Mouse (Mus musculus) kidney, embryonic 15.5 days (tissue): Measurements from ENCODE around the gene Gm28305. TPM values are rescaled to one million over a fixed set of nuclear protein-coding genes. Genes with fewer than 3 reads are reported as not detected.

Experiments used
- ATAC-seq: fragments of 200-750 bp; cut with Nextera tagmentation; replicated peaks from 2 replicates; pipeline ENCODE4 v1.8.0; 2017; ENCODE audit warnings: moderate TSS enrichment; ENCODE audit not compliant: low FRiP score
- H3K27ac ChIP-seq: fragments of 300-500 bp; sonication (generic); 2 replicates; pipeline ENCODE4 v1.5.1; 2015; ENCODE audit warnings: mild to moderate bottlenecking, inconsistent platforms
- H3K27me3 ChIP-seq: fragments of 300-500 bp; sonication (generic); 2 replicates; pipeline ENCODE4 v1.6.1; 2015; ENCODE audit warnings: inconsistent platforms
- H3K36me3 ChIP-seq: fragments of 300-500 bp; sonication (generic); 2 replicates; pipeline ENCODE4 v1.6.1; 2015; ENCODE audit warnings: inconsistent platforms
- H3K4me1 ChIP-seq: fragments of 300-500 bp; sonication (generic); 2 replicates; pipeline ENCODE4 v1.6.1; 2015; ENCODE audit warnings: inconsistent platforms
- H3K4me2 ChIP-seq: fragments of 300-500 bp; sonication (generic); 2 replicates; pipeline ENCODE4 v1.6.1; 2015; ENCODE audit warnings: moderate library complexity, mild to moderate bottlenecking, inconsistent platforms
- H3K4me3 ChIP-seq: fragments of 300-500 bp; sonication (generic); replicated peaks from 2 replicates; pipeline ENCODE4 v1.5.1; 2015; ENCODE audit warnings: mild to moderate bottlenecking, inconsistent platforms
- H3K9ac ChIP-seq: fragments of 300-500 bp; sonication (generic); 2 replicates; pipeline ENCODE4 v1.6.1; 2015; ENCODE audit warnings: mild to moderate bottlenecking, inconsistent platforms
- H3K9me3 ChIP-seq: fragments of 300-500 bp; sonication (generic); replicated peaks from 2 replicates; pipeline ENCODE4 v1.6.1; 2016; ENCODE audit warnings: inconsistent platforms
- WGBS: fragments of 180-500 bp; shearing (Covaris S2); methylation state at CpG from one replicate; pipeline ENCODE4 v1.1.7; 2015; ENCODE audit warnings: mixed read lengths; 5-methylcytosine and 5-hydroxymethylcytosine counted together
- polyA plus RNA-seq: library from polyadenylated mRNA; unstranded; fragments of >200 nt; fragmentation: Nextera tagmentation; extraction: Ambion mirVana; gene quantifications from 2 replicates; pipeline ENCODE4 v1.2.1, GENCODE M21; 2015

Gm28305 gene
- polyA plus RNA-seq, 1 experiment from 2014 or later, result not detected

DNA sequence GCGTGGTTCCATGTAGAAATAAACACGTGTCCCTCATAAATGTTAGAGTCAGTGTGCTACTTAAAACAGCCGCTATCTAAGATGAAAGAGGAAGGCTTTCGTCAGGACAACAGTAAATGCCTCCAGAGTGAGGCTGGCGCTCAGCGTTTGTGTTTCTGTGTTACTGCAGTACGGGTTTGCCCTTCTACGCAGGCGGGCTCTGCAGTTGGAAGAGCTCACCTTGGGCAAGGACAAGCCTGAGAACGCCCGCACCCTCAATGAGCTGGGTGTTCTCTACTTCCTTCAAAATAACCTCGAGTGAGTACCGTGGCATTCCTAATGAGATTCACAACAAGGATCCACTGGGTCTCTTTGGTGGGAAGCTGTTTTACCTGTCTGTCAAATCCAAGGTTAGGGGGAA is 2.2 kb upstream of the Gm28305 start:
- Histone ChIP-seq H3K36me3 (peaks cover 58% of the 10 kb centered on the region), H3K4me1 (no peaks in the 10 kb centered on the region), H3K9me3 (no peaks in the 10 kb centered on the region), H3K9ac (no peak overlapping the region), H3K4me2 (no peak overlapping the region), H3K27me3 (no peaks in the 10 kb centered on the region), H3K27ac (no peak overlapping the region), H3K4me3 (no peak overlapping the region)
- WGBS, result 92% methylated on average over 13 of the region's 13 CpGs
- no peak for ATAC-seq

DNA sequence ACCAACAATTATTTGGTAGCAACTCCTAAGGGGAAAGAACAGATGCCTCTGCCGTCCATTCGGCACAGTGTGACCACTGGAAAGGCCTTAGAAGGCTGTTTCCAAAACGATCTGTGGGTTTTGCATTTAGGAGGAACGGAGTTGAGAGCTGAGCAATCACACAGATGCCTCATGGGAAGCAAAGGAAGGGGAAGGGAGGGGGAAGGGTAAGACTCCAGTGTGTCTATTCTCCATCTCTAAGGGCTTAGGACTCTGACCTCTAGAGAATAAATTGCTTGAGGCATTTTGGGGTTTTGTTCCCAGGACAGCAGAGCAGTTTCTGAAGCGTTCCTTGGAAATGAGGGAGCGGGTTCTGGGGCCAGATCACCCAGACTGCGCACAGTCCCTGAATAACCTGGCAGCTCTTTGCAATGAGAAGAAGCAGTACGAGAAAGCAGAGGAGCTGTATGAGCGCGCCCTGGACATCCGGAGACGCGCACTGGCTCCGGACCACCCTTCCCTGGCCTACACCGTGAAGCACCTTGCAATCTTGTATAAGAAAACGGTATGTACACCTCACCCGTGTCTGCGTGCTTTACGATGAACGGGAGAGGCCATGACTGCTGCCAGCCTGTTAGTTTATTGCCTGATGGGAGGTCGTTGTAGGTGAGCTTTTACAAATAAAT is 1.3 kb upstream of the Gm28305 start:
- Histone ChIP-seq H3K4me3 (no peak overlapping the region), H3K27me3 (no peaks in the 10 kb centered on the region), H3K9me3 (no peaks in the 10 kb centered on the region), H3K4me1 (no peaks in the 10 kb centered on the region), H3K4me2 (no peak overlapping the region), H3K27ac (no peak overlapping the region), H3K36me3 (peaks cover 59% of the 10 kb centered on the region), H3K9ac (no peak overlapping the region)
- no peak for ATAC-seq
- WGBS, result 90% methylated on average over 21 of the region's 21 CpGs

DNA sequence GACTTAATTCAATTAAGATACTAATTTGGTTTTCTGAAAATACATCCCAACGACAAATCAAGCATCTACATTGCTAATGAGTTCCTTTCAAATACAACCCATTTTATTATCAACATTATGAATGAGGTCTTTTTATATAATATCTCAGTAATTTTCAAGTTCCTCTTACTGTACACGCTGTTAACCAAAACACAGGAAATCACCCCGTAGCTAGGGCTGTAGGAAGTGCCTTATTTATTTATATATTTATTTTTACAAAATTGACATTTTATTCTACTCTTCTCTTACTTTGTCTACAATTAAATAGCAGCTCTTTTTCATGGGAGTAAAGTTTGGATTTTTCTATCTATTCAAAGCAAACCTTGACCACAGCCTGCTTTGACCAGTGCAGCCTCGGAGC is 720 bp upstream of the Gm28305 start:
- Histone ChIP-seq H3K4me3 (no peak overlapping the region), H3K27me3 (no peaks in the 10 kb centered on the region), H3K4me1 (no peaks in the 10 kb centered on the region), H3K27ac (no peak overlapping the region), H3K36me3 (peaks cover 62% of the 10 kb centered on the region), H3K4me2 (no peak overlapping the region), H3K9me3 (no peaks in the 10 kb centered on the region), H3K9ac (no peak overlapping the region)
- 88% methylated on average over 4 of the region's 4 CpGs for WGBS
- ATAC-seq, result no peak

DNA sequence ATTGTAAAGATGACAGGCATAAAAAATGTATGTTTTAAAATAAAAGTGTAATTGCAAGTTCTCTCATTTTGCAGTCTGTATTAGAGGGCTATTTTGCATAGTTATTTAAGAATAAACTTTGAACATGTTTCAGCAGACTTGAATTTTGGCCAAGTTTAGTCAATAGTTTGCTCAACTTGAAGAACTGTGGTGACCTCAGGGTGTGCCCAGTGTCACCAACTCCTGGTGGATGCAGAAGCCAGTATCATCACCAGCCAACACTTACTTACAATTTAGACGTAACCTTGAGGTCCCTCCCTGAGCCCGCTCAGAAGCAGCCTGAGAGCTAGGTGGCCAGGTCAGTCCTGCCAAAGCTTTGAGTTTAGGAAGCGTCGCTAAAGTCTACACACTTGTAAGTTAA is 3.2 kb downstream of the Gm28305 start:
- Histone ChIP-seq H3K36me3 (peaks cover 69% of the 10 kb centered on the region), H3K4me2 (no peak overlapping the region), H3K4me1 (no peaks in the 10 kb centered on the region), H3K4me3 (no peak overlapping the region), H3K27me3 (no peaks in the 10 kb centered on the region), H3K9ac (no peak overlapping the region), H3K27ac (no peak overlapping the region), H3K9me3 (no peaks in the 10 kb centered on the region)
- no peak for ATAC-seq
- WGBS, result 87% methylated on average over 4 of the region's 4 CpGs

DNA sequence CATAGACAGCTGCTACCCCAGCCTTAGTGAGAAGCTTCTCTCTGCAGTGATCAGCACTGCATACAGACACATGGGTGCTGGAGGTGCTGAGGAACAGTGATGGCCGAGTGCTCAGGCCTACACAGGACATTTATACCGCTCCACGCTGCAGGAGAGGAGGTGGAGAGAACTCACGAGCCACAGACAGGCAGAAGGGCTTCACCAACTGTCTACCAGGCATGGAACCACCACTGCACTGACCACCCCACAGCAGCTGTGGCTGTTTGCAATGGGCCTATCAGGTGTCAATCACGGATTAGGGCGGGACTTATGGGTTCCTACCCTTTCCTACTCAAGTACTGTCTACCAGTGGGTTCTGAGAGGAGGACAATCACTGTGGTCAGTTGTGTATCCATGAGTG is 10.6 kb downstream of the Gm28305 start:
- peaks cover 96% of the 10 kb centered on the region for H3K36me3 ChIP-seq
- no peak overlapping the region for H3K27ac ChIP-seq
- H3K4me1 ChIP-seq, result no peaks in the 10 kb centered on the region
- no peak overlapping the region for H3K9ac ChIP-seq
- no peak overlapping the region for H3K4me2 ChIP-seq
- 97% methylated on average over 6 of the region's 6 CpGs for WGBS
- no peak for ATAC-seq
- H3K27me3 ChIP-seq, result no peaks in the 10 kb centered on the region
- H3K4me3 ChIP-seq, result no peak overlapping the region
- H3K9me3 ChIP-seq, result no peaks in the 10 kb centered on the region

DNA sequence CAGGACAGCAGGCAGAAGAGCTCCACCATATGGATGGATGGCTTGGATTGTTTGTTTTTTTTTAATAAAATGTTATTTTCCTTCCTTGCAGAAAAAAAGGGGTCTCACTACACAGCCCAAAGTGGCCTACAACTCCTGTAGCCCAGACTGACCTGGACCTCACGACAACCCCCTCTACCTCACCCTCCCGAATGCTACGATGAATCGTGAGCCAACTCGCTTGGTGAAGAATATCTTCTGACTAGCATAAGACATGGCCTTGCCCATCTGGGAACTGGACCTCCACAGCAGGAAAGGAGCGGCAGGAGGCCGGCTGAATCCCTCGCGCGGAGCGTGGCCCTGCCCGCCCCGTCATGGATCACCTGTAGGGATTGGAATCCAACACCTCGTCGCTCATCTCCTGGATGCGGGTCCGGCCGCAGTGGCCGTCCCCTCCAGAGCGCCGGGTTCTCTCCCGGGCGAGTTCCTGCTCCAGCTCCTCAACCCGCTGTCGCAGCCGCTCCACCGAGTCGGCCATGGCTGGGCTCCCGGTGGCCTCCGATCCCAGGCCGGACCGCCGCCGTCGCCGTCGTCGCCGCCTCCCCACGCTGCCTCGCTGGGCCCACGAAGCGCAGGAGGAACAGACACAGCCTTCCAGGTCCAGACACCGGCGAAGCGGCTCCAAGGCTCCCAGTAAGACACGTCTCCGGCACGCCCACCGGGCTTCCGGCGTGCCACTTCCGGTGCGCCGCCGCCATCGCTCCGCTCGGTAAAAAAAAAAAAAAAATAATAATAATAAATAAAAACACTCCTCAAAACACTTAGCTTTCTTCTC is 22.2 kb downstream of the Gm28305 start, which contains the start of gene Uba5:
TSS of gene Uba5 (minus strand) at position 705 of the 814 bp plus-strand sequence.
- Histone ChIP-seq H3K27me3 (no peaks in the 10 kb centered on the region), H3K27ac (peak within 1 kb of the TSS; percentile 86), H3K4me2 (peak within 1 kb of the TSS; percentile 69), H3K4me3 (peak within 1 kb of the TSS; percentile 100), H3K36me3 (peaks cover 30% of the 10 kb centered on the region), H3K9me3 (no peaks in the 10 kb centered on the region), H3K4me1 (peaks cover 20% of the 10 kb centered on the region), H3K9ac (peak within 1 kb of the TSS; percentile 89)
- whole genome bisulfite sequencing, result under 1% methylated on average over 59 of the region's 59 CpGs
- peak; percentile 76 for ATAC-seq

DNA sequence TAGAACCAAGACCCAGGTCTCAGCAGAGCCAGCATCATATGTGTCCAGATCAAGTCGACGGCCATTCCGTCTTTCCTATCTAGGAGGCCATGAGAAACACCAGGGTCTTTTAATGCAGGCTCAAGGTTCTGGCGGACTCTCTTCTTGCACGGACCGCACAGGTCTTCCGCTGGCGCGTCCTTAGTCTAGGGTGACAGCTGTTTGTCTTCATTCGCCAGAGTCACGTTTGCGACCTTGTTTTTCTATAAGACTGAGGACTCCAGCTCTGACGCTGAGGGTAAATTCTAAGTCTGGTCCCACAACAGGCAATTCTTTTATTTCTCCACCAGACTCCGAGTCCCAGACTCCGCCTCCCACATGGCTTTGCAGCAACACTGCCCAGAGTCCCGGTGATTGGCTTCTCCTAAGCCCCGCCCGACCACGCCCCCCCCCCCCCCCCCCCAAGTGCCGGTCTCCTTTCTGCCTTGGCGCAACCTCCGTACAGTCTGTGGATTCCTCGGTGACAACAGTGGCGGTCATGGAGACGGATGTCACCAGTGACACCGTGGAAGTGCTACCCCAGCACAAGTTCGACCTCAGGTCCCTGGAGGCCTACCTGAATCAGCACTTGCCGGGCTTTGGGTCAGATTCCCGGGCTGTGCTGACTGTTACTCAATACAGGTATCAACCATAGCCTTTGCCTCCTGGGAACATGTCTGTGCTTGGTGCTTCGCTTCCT is 22.9 kb downstream of the Gm28305 start, which contains the start of gene Acad11:
TSS of gene Acad11 (plus strand) at position 134 of the 718 bp plus-strand sequence.
- Histone ChIP-seq H3K4me3 (peak within 1 kb of the TSS; percentile 100), H3K9ac (peak within 1 kb of the TSS; percentile 89), H3K4me1 (peaks cover 20% of the 10 kb centered on the region), H3K27ac (peak within 1 kb of the TSS; percentile 86), H3K4me2 (peak within 1 kb of the TSS; percentile 69), H3K36me3 (peaks cover 23% of the 10 kb centered on the region), H3K9me3 (no peaks in the 10 kb centered on the region), H3K27me3 (no peaks in the 10 kb centered on the region)
- under 1% methylated on average over 28 of the region's 30 CpGs for WGBS
- peak; percentile 97 for ATAC-seq

DNA sequence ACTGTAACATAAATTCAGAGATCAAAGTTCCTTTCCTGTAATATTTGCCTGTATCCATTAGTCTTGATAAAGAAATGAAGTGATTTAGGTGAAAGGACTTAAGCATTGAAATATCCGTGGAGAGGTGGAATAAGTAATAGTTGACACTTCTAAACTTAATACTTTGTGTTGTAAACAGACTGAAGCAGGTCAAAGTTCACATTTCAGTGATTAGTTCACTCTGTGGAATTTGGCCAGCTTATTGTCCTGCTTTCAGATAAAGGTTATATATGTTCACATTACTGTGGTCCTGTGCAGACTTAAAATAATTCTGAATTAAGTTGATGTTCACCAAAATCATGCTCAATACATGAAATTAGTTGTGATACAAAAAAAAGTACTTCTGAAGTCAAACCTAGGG is 24.1 kb downstream of the Gm28305 start:
- no peak for ATAC-seq
- H3K27ac ChIP-seq, result no peak overlapping the region
- H3K4me1 ChIP-seq, result peaks cover 20% of the 10 kb centered on the region
- H3K27me3 ChIP-seq, result no peaks in the 10 kb centered on the region
- no peak overlapping the region for H3K4me3 ChIP-seq
- H3K9ac ChIP-seq, result no peak overlapping the region
- WGBS, result 38% methylated on average over 1 of the region's 1 CpGs
- no peaks in the 10 kb centered on the region for H3K9me3 ChIP-seq
- peaks cover 16% of the 10 kb centered on the region for H3K36me3 ChIP-seq
- H3K4me2 ChIP-seq, result no peak overlapping the region

DNA sequence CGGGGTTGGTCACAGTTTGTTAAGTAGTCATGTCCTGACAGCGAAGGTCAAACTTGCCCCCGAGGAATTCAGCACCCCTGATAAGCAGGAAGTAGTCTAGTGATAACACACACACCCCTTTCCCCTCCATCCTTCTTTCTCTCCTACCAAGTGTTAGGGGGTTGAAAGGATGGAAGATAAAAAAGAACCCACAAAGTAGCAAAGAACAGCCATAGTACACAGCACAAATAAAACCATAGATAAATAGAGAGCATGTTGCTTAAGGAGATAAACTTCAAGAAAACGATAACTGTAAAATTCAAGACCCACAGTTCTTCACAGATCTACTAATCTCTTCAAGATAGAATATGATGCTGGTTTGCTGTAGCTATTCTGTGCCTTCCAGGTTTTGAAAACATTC is 29.8 kb downstream of the Gm28305 start:
- Histone ChIP-seq H3K27me3 (no peaks in the 10 kb centered on the region), H3K4me3 (no peak overlapping the region), H3K27ac (no peak overlapping the region), H3K4me2 (no peak overlapping the region), H3K36me3 (no peaks in the 10 kb centered on the region), H3K9me3 (no peaks in the 10 kb centered on the region), H3K4me1 (no peaks in the 10 kb centered on the region), H3K9ac (no peak overlapping the region)
- no peak for ATAC-seq
- 78% methylated on average over 4 of the region's 4 CpGs for WGBS

DNA sequence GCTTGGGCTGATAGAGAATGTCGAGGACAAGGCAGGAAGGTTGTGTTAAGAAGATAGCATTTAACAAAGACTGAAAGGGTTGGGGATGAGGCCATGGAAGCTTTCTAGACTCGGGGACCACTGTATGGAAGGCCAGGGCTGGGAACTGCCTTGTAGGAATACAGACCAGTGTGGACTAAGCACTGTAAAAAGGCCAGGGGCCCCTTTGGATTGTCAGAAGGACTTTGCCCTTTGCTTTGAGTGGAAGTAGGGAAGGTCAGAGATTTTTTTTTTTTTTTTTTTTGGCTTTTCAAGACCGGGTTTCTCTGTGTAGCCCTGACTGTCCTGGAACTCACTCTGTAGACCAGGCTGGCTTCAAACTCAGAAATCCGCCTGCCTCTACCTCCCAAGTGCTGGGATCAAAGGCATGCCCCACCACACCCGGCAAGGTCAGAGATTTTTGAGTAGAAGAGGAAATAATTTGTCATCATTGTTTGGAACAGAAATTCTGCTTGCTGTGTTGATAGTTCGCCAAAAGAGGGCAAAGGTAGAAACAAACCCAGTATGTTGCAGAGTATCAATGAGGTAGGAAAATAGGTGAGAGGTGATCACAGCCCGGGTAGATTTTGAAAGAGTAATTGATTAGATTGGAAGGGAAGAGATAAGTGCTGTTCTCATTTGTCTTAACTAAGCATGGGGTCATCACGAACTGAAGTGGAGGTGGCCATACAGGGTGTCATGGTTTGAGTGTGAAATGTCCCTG is 30.6 kb downstream of the Gm28305 start:
- no peaks in the 10 kb centered on the region for H3K36me3 ChIP-seq
- H3K4me3 ChIP-seq, result no peak overlapping the region
- no peak overlapping the region for H3K4me2 ChIP-seq
- H3K9ac ChIP-seq, result no peak overlapping the region
- H3K27ac ChIP-seq, result no peak overlapping the region
- no peaks in the 10 kb centered on the region for H3K4me1 ChIP-seq
- WGBS, result 78% methylated on average over 8 of the region's 8 CpGs
- ATAC-seq, result no peak
- H3K27me3 ChIP-seq, result no peaks in the 10 kb centered on the region
- no peaks in the 10 kb centered on the region for H3K9me3 ChIP-seq

DNA sequence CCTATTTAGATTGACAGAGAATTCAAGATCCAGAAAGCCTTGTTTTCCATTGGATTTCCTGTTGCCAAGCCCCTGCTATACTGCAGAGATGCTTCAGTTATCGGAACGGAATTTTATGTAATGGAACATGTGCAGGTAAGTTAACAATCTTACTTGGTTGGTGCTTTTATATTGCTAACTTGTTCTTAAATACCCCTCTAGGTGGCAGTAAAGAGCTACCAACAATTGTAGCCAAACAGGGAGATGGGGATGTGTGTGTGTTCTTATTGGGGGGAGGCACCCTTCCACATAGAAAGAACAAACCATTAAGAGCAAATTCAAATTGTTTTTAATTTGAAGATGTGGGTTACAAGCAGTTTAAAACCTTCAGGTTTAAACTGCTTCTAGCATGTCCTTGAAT is 35.3 kb downstream of the Gm28305 start:
- H3K9me3 ChIP-seq, result no peaks in the 10 kb centered on the region
- H3K4me1 ChIP-seq, result no peaks in the 10 kb centered on the region
- H3K36me3 ChIP-seq, result no peaks in the 10 kb centered on the region
- H3K27ac ChIP-seq, result no peak overlapping the region
- no peak overlapping the region for H3K4me2 ChIP-seq
- WGBS, result 63% methylated on average over 2 of the region's 2 CpGs
- no peaks in the 10 kb centered on the region for H3K27me3 ChIP-seq
- H3K4me3 ChIP-seq, result no peak overlapping the region
- H3K9ac ChIP-seq, result no peak overlapping the region
- no peak for ATAC-seq
